Mouse (Mus musculus) testis, adult 2 months (tissue): ENCODE measurements around the gene Dnah2.

ENCODE experiments used
- CTCF ChIP-seq: fragments of 200-500 bp; IDR thresholded peaks from 2 replicates; pipeline ENCODE4 v1.5.1; 2012; ENCODE audit warnings: low read depth, mild to moderate bottlenecking, inconsistent platforms, low read length, moderate library complexity; ENCODE audit not compliant: control insufficient read depth, insufficient read depth, insufficient replicate concordance
- POLR2A ChIP-seq: fragments of 200-500 bp; IDR thresholded peaks from 2 replicates; pipeline ENCODE4 v1.6.1; 2012; ENCODE audit warnings: low read depth, mild to moderate bottlenecking, inconsistent platforms, low read length, moderate library complexity; ENCODE audit not compliant: control insufficient read depth

GRCm38 (mm10) chr11:69422842-69423241 is 126.1 kb downstream of the Dnah2 start:
- TF ChIP-seq CTCF (no peak), POLR2A (no peak)
